Comparison of ENCODE assay signal across 7 mouse cellular contexts in the genomic region with DNA sequence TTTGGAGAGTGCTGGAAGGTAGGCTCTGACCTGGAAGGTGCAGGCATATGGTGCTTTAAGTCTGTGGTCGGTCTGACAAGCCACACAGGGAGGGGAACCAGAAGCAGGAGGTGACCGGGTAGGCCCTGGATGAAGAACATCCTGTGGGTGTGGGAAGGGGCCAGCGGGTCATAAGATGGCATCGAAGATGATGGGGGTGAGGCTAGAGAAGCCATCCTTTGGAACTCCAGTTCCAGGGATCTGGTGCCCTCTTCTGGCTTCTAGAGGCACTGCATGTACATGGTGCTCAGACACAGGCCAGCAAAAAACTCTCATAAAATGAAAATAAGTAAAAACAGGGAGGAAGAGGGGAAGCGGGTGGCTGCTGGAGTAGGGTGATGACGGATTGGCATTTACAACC. TPM values are rescaled to one million over a fixed set of nuclear protein-coding genes. Genes with fewer than 3 reads are reported as not detected.
A peak's percentile ranks its signal among the peaks of the same experiment; 100 is the strongest.
DNase-seq lines count a peak whose midpoint lies in the region; ATAC-seq and TF ChIP-seq lines count a peak whose summit lies in the region.

No protein-coding gene starts in this region.

- no peak overlapping the region for H3K9ac ChIP-seq in lung, postnatal 0 days (replicated peaks; ENCODE audit: low read depth)

- no peak for TF ChIP-seq EP300 in lung, postnatal 0 days (IDR thresholded peaks at IDR 0.05)

- TF ChIP-seq CTCF in lung, postnatal 0 days (IDR thresholded peaks at IDR 0.05), result peak; percentile 90

- no peaks in the 10 kb centered on the region for H3K9me3 ChIP-seq in lung, postnatal 0 days (ENCODE audit: low read length)

- no peak overlapping the region for H3K4me2 ChIP-seq in lung, postnatal 0 days (replicated peaks; ENCODE audit: low read depth, low read length)

- peak; percentile 43 for ATAC-seq in lung, postnatal 0 days

- H3K36me3 ChIP-seq in lung, postnatal 0 days (ENCODE audit: insufficient read depth, low read length), result peaks cover 16% of the 10 kb centered on the region

- no peaks in the 10 kb centered on the region for H3K4me1 ChIP-seq in lung, postnatal 0 days (ENCODE audit: insufficient read depth, low read depth, low read length)

- H3K4me3 ChIP-seq in lung, postnatal 0 days (ENCODE audit: low read depth, low read length), result no peak overlapping the region

- intact Hi-C loops in gastrocnemius, postnatal 14 days (cut with DNase I; ENCODE audit: low total_unique reads), result loop anchor here (10.0 kb wide), 1 partner anchor 317 kb away; no protein-coding TSS in a partner anchor

- DNase-seq in CD4-positive helper T cell, adult 2 months (ENCODE audit: low read depth, low spot score), result peak; percentile 44
- DNase-seq in MN1 (ENCODE audit: low spot score), result peak; percentile 64
- peak; percentile 82 to 88 for DNase-seq in cerebellum, postnatal 14 days
- peak; percentile 53 for DNase-seq in gastrocnemius, postnatal 14 days
- DNase-seq in kidney, postnatal 14 days, result peak; percentile 71
- peak; percentile 65 for DNase-seq in lung, postnatal 0 days (ENCODE audit: low spot score)
- DNase-seq in retina, embryonic 14.5 days (ENCODE audit: low spot score), result peak; percentile 83

- no peaks in the 10 kb centered on the region for H3K27me3 ChIP-seq in lung, postnatal 0 days (replicated peaks; ENCODE audit: insufficient read depth, low read length)

- H3K27ac ChIP-seq in lung, postnatal 0 days (ENCODE audit: low read length), result no peak overlapping the region

- 30% methylated on average over 6 of the region's 6 CpGs for WGBS in lung, postnatal 0 days

RNA-seq across cellular contexts. Expression of gene Kidins220, which starts 22.6 kb away (rescaled TPM):
- total RNA-seq in gastrocnemius, postnatal 14 days (2021), result 10 to 100 TPM; 31.9 to 35.8 TPM
- 13.6 and 14.0 TPM in 2 replicates for polyA plus RNA-seq in lung, postnatal 0 days (2015; fragmentation: Nextera tagmentation; extraction: Ambion mirVana)
